Mouse (Mus musculus) layer of hippocampus, adult 11-12 months (tissue): ENCODE measurements around the gene Gm5152.
"Not testable (repeated sequence)": the region's sequence is repeated elsewhere in the genome, so short reads cannot be mapped to it uniquely, and the experiment has no call there.

Experiments used
- DNase-seq: peaks from one replicate; pipeline ENCODE4 v3.0.0; 2022; ENCODE audit warnings: low spot score

Gm5152 gene

DNA sequence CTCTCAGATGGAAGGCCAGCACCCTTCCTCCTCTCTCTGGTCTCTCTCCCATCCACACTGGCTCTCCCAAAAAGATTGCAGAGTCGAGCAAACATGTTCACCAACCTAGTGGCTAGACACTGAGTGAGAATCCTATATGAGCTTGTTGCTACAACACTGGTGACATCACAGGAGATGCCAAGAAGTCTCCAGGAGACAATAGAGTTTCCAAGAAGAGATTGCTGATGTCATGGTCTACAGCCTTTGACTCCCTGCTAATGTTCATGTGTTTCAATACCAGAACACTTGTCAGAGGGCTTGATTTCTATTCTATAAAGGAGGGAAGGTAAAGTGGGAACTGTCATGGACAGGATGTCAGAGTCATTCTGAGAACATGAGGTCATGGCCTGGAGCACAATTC, at the start of gene Gm5152:
Gm5152 (minus strand) TSS at position 101 of the 400 bp plus-strand sequence.
- not testable (repeated sequence) for DNase-seq

DNA sequence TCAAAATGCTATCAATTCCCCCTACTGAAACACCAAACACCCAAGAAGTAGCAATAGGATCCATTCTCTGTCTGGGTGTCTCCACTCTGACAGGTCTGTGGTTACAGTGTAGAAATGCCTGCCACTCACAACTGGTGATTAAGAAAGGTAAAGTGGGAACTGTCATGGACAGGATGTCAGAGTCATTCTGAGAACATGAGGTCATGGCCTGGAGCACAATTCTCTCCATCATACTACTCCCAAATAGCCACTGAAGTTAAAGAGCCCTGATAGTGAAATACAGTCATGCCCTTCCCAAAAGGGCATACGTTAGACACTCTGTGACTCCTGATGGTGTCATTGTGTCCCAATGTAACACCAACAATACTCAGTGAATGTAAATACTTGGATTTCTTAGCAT, 8.4 kb upstream of the Gm5152 start:
- DNase-seq, result not testable (repeated sequence)

DNA sequence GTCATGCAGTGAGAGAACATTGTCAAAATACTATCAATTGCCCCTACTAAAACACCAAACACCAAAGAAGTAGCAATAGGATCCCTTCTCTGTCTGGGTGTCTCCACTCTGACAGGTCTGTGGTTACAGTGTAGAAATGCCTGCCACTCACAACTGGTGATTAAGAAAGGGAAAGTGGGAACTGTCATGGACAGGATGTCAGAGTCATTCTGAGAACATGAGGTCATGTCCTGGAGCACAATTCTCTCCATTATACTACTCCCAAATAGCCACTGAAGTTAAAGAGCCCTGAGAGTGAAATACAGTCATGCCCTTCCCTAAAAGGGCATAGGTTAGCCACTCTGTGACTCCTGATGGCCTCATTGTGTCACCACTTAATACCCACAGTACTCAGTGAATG, 556 bp downstream of the Gm5152 start:
- DNase-seq, result not testable (repeated sequence)

DNA sequence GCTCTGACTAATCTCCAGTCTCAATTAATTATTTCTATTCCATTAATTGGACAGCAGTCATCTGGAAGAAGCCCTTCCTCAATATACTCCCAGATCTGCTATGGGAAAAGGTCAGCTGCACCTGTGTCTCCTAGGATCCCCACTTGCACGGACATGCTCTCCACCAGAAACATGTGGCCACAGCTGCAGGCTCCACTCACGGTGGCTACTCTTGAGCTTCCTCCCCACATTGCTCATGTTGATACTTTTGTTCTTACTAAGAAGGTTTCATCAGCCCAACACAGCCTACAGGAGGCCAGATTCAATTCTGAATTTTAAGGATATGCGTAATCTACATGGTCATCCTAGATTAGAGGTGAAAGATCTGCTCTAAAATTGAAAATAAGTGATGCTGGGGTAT, 5.9 kb downstream of the Gm5152 start:
- DNase-seq, result not testable (repeated sequence)

DNA sequence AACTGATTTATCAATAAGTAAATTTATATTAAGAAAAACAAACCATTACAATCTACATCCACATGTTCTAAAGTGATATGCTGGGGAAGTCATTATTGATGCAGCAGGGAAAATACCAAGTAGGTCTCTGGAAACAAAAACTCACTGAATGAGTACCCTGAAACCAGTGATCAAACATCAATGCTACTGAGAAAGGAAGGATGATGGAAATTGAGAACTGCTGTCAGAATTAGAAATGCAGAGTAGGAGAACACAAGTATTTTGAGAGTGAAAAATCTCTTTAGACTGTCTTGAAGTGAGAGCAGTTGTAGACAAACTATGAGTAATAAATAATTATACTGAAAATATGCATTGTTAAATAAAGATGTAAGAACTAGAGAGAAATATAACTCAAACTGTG, 26.0 kb downstream of the Gm5152 start:
- DNase-seq, result no peak

DNA sequence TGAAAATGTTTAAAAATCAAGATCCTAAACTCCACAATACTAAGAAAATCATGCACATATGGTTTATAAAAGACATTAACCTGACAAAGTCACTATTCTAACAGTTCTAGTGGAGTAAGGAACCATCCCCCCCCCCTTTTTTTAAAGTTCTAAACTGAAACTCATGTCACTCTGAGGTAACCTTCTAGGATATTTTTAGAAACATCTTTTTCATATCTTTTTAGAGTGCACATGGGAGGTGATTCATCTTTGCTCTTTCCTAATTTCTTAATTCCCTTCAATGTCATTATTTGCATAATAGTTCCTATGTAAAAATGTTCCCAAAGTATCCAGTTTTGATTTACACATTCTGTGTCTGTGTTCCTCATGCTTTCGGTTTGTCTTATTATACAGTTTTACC, 43.3 kb downstream of the Gm5152 start:
- DNase-seq, result no peak

DNA sequence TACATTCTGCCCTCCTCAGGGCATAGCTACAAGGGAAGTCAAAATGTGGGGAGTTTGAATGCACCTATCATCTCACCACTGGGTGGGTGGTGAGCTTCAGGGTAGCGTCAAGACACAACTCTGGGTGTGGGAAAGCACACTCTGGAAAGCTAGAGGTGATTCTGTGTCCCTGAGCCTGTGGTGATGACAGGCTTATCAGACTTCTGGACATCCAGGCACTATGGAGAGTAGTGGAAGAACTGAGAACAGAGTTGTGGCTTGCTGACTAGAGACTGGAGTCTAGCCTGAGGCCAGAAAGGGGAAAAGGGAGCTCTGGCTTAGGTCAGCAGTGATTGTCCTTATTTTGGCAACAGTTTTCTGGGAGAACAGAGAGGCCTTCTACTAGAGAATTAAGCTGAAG, 49.4 kb downstream of the Gm5152 start:
- no peak for DNase-seq
